Mouse (Mus musculus): ENCODE results near the gene Muc16.

The Muc16 gene

GRCm38 (mm10) chr9:18674480-18675154 lies at the start of gene Muc16:
TSS of gene Muc16 (minus strand) at chr9:18674530.
- DNase-seq, result no peak

GRCm38 (mm10) chr9:18722712-18723099 lies 48.4 kb upstream of the Muc16 start:
- DNase-seq, result no peak

- no peak for DNase-seq
Measured at GRCm38 (mm10) chr9:18721931-18722711, 47.8 kb upstream of the Muc16 start.

- DNase-seq, result no peak
Measured at GRCm38 (mm10) chr9:18721011-18721410, 46.7 kb upstream of the Muc16 start.

- no peak for DNase-seq
Measured at GRCm38 (mm10) chr9:18705628-18706027, 31.3 kb upstream of the Muc16 start.

- DNase-seq, result no peak
Measured at GRCm38 (mm10) chr9:18598366-18598765, 76.0 kb downstream of the Muc16 start.

GRCm38 (mm10) chr9:18508098-18508497 lies 166.2 kb downstream of the Muc16 start:
- DNase-seq, result no peak

GRCm38 (mm10) chr9:18478168-18478567 lies 196.2 kb downstream of the Muc16 start, which contains the start of the genes Zfp558 and Mbd3l1:
TSS of gene Zfp558 (minus strand) at chr9:18478268.
TSS of gene Mbd3l1 (plus strand) at chr9:18478359.
- no peak for DNase-seq

- DNase-seq, result peak; percentile 58 to 61
Measured at GRCm38 (mm10) chr9:18473324-18474128, 200.8 kb downstream of the Muc16 start.

- no peak for DNase-seq
Measured at GRCm38 (mm10) chr9:18468005-18468404, 206.3 kb downstream of the Muc16 start.

- DNase-seq, result no peak
Measured at GRCm38 (mm10) chr9:18467350-18467749, 207.0 kb downstream of the Muc16 start.

GRCm38 (mm10) chr9:18456520-18456919 lies 217.8 kb downstream of the Muc16 start:
- no peak for DNase-seq
